Mouse (Mus musculus) megakaryocyte, adult 5-6 weeks (primary cell): Measurements from ENCODE around the gene Flrt1. TPM values are rescaled to one million over a fixed set of nuclear protein-coding genes. Genes with fewer than 3 reads are reported as not detected.
A peak's percentile ranks its signal among the peaks of the same experiment; 100 is the strongest.
"Not testable (repeated sequence)": the region's sequence is repeated elsewhere in the genome, so short reads cannot be mapped to it uniquely, and the experiment has no call there.

Experiments used
- ATAC-seq: 2 replicates; pipeline ENCODE4 v1.8.0; 2016; ENCODE audit warnings: mild to moderate bottlenecking, inconsistent platforms; ENCODE audit not compliant: poor library complexity, severe bottlenecking
- total RNA-seq, 2 experiments: library from RNA; stranded (forward) in 1 of 2; stranded (reverse) in 1 of 2; fragments of 153-499, 151-499 nt in 1 of 2; fragments of 221-1000, 200-1000 nt in 1 of 2; gene quantifications; 2 replicates each; pipeline versions ENCODE4 v1.2.3 to v1.2.4; 2015 to 2017

Gene Flrt1
- total RNA-seq, 2 experiments from 2014 or later, result not detected

DNA sequence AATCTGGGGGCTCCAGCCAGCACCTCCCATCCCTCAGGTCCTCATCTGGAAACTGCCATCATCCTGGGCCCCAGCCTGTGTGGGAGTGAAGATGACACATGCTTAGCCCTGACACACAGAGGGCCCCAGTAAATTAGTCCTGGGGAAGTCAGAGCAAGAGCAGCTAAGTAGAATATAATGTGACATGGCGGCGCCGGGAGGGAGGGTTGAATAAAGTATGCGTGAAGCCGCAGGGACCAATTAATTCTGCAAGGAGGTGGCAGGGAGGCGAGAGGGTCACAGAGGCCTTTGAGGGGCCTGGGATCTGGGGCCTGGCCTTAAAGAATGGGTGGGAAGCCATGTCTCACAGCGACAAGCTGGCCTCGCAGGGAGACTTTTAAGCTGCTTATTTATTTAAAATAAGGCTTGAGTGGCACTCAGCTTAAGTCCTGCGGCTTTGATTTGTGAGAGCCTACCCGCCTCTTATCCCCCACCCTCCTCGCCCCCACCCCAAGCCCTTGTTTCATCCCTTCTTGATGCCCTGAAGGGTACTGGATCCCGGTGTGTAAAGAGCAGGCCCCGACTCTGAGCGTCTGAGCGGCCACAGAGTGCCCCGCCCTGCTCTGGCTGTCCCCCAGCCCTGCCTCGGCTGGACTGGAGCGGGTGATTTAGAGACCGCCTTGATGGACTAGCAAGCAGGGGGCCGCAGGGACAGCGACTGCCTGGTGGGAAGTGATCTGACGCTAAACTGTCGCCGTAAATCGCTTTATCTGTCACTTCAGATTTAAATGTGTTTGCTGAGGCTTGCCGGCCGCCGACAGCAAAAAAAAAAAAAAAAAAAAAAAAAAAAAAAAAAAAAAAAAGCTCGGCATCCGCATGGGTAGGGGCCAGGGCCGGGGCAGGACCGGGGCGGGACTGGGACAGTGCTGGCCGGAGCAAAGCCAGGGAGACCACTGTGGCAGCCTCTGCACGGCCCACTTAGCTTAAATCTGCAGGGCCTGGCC lies 35.5 kb downstream of the Flrt1 start:
- ATAC-seq, result no peak

DNA sequence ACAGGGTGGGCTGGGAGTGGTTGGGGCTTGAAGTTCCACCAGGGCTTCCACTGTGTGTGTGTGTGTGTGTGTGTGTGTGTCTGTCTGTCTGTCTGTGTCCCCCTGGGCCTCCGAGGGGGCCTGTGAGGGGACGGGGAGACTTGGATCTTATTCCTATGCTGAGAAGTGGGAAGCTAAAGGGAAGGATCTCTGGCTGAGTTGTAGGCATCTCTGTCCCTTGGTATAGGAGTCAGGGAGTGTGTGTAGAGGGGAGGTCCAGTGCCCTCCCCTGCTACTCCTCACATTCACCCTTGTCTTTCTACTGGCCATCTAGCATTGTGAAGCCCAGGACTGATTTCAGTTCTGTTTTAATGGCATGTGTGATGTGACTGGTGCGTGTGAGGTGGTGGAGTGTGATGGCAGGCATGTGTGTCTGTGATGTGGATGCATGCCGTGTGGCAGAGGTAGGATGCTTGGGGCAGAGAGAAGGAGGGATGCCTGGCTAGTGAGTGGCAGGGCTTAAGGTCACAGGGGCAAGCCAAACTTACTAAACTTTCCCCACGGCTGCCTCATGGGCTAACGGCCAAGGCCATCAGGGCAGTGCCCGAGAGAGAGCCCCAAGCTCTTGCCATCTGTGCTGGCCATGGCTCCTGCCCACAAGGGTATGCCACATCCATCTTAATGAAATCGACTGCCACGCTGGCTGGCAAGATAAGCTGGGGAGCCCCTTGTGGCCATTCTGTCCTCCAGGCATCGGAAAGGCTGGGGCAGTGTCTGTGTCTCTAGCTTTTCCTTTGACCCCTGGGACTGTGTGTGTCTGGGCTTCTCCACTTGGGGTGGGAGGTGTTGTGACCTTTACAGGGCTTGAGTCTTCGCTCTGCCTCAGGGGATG lies 36.6 kb downstream of the Flrt1 start:
- no peak for ATAC-seq

DNA sequence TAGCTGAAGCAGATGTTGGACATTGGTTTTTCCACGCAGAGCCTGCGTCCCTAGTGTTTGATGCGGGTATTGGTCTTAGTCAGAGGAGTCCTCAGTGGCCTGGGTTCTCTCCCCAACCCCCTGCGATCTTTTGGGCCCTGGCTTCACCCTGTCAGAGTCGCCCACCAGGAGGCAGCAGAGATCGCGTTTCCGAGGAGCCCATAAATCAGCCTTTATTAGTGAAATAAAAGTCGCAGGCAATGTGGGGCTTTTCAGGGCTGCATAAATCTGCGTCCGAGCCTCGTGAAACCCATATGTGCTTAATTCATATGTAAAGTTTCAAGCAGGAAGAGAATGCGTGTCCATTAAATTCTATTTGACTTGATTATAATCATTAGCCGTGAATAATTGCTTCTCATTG lies 37.4 kb downstream of the Flrt1 start:
- peak; percentile 67 for ATAC-seq

DNA sequence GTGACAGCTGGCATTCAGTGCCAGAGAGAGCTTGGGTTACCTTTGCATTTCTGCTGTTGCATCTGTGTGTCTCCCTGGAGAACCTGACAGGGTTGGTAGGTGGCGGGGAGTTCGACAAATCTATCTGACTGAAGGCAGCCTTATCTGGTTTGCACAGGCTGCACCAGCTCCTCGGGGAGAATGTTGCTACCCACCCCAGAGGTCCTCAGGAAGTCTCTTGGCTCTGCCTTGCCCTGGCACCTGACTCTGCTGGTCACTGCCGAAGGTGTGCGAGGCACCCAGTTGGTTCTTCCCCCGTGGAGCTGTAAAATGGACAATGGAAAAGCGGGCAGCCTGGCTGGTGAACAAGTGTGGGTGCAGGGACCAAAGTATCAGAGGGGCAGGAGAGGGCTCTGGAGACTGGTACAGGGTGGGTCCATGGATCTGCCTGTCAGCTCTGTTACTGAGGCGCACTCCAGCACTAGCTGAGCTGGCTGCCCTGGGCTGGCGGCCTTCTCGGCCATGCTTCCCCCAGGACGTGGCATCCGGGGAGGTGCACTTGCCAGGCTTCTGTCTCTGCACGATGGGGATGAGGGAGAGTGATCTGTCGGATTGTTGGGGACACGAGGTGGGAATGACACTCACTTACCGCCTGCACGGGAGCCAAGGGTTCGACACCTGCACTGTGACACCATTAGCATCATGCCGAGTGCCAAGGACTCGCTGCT lies 38.0 kb downstream of the Flrt1 start:
- ATAC-seq, result no peak

DNA sequence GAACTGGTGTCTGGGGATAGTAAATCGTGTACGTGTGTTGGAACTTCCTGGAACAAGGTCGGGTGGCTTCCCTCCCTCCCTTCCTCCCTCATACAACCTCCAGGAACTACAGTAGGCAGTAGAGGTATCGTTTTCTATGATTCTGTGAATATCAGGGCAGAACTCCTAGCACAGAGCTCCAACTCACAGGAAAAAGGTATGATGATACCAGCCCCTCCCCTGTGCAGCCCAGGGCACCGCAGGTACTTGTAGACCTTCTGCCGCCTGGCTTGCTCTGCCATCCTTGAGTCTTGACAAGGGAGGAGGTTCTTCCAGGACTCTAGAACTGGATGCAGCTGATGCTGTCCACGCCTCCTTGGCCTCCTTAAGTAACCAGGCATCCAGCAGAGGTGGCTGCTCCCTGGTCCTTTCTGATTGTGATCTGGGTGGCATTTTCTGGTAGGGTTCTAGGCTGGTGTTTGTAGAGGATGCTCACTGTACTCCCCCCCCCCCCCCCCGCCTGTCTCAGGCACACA lies 38.6 kb downstream of the Flrt1 start:
- no peak for ATAC-seq

DNA sequence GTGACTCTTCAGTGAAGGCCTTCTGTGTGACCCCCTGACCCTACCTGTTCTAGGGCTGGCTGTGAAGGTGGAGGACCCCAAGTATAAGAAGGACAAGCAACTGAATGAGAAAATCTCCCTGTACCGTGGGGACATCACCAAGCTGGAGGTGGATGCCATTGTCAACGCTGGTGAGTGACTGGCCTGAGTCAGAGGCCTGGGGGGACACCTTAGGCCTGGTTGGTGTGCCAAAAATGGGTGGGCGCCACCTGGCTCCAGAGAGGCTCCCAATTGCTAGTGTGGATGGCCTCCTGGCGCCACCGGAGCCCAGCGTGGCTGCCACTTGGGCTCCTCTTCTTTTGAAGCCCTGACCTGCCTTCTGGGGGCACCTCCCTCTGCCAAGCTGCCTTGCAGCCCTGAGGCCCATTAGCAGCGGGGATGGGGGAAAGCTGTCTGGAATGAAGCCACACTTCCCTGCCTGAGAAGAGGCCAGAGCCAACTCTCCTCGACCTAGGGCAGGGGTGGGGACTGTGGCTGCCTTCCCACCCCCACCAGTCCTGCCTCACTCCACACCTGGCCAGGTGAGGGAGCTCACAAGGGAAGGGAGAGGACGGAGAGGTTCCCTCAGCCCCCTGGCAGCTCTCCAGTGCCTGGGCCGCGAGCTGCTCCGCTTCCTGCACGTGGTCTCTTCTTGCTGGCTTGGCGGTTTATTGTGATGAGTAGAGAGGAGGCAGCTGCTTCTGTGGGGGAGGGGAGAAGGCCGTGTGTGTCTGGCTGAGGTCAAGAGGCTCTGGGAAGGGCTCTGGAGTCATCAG lies 39.3 kb downstream of the Flrt1 start:
- ATAC-seq, result no peak

DNA sequence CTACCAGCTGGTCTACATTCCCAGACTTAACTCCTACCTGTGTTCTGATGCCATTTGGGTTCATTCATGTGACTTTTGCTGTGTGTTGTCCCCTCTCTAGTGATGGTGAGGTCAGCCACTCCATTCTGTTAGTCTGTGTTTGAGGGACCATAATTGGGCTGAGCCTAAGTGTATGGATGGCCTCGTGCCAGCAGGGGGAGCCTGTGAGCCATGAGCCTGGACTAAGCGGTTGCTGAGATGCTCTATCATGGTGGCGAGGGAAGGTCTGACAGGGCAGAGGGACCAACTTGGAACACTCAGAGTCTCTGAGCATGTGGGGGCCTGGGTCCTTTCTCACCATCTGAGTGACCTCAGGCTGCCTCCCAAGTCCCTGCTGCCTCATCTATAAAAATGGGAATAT lies 41.0 kb downstream of the Flrt1 start:
- peak; percentile 94 for ATAC-seq

DNA sequence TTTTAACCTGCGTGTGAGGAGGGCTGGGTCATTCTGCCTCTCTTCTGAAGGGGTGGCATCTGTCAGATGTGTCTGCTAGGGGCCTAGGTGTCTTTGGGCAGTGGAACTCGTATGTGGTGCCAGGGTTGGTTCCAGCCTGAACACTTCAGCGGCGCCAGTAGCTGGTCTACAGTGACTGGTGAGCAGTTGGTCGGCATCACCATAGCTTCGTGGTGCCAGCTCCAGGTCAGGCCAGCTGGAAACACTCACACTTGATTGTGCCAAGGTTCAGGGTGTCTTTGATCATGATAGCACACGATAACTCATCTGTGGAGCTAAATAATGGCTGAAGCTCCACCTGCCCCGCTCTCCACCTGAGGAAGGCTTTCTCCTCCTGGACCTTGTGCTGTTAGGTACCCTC lies 42.6 kb downstream of the Flrt1 start:
- ATAC-seq, result no peak

DNA sequence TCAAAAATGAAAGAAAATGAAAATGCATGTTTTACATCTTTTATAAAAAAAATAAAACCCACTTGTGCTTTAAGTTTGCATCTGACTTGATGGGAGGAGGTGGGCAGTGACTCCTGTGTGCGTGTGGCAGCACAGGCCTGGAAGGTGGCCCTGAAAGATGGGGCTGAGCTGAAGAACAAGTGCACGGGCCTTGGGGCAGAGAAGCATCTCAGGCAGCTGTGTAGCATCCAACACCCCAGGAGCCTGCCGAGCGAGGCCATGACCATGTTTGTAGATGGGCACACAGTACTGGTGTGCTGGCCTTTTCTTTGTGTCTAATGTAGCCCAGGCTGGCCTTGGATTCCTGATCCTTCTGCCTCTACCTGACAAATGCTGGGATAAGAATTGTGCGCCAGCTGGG lies 43.4 kb downstream of the Flrt1 start:
- no peak for ATAC-seq

DNA sequence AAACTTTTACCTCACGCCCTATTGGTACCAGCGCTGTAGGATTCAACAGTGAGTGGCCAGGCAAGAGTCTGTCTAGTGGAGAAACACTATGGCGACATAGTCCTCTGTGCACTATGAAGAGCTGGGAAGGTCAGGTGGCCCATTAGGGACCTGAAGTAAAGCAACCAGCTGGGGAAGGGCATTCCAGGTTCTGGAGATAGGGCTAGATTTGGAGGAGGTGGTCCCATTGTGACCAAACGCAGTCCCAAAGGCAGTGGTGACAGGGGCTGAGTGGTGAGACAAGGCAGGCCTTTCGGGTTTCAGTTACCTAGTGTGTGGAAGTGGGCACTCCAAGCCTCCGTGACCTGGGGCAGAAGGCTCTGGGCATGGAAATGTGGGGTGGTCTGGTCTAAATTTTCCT lies 47.0 kb downstream of the Flrt1 start:
- no peak for ATAC-seq

DNA sequence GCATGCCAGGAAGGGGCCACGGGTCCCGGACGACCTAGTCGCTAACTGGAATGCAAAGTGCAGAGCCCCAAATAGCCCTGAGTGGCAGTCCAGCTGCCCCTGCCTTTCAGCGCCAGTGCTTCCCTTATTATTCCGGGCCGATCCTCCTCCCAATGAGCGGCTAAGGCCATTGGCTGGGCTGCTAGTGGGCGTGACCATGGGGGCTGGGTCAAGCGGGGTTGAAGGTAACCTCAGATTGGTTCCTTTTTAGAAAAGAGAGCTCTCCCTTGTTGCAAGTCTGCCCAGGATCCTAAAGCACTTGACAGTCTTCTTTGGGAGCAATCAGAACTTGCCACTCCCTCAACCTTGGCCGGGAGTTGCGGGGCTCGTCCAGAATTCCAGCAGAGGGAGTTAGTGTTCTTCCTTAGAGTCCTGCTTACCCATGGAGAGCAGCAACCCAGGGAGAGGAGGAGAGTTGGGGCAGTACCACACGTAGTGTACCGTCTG lies 47.8 kb downstream of the Flrt1 start:
- ATAC-seq, result peak; percentile 95

DNA sequence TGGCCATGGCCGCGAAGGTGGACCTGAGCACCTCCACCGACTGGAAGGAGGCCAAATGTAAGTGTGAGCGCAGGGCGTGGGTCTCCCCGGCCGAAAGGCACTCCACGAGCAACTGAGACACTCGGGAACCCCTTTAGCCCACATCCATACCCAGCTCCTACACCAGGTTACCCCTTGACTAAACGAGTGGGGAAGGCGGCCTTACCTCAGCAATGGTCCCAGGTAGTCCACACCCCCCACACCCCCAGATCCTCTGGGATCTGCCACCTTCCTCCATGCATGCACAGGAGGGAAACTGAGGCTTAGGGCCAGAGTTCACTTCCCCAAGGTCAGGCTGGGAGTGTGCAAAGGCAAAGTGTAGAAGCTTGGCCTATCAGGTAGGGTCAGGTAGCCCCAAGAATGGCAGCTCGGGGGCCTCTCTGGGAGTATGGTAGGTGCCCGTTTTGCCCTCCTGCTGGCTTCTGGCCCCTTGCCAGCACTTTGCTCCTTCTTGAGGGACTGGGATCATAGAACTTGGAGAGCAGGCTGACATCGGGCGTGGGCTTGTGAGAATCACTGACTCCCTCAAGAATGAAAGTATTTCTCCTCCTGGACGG lies 48.3 kb downstream of the Flrt1 start:
- peak; percentile 3; the same call in 1 of the 2 replicates for ATAC-seq

DNA sequence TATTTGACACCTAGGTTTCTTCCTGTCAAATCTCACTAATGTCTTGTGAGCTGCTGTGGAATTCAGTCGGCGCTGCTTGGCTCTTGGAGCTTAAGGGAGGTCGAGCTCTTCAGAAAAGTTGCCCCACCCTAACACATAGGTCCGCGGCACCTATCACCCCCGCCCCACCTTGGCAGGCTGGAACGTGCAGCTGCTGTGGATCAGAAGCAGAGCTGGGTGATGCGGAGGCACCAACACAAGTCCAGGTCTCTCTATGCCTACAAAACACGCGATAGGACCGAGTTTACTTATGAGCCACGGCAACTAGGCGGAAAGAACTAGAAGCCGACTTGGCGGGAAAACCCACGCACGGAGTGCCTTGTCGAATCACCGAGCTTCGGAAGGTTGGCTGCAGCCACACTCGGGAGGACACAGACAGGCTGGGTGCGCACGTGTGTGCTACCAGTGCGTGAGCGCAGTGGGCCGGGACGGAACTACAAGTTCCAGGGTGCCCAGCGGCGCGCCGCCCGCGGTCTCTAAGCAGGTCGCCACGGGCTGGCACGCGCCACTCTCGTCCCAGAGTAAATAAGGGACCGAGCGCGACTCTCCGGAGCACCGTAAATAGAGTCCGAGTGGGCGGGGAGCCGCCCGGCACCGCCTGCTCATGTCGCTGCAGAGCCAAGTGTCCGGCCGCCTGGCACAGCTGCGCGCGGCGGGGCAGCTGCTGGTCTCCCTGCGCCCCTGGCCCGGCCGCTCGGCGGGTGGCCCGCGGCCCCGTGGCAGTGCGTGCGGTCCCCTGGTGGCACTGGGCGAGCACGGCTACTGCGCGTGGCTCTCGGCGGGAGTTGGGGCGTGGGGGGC lies 49.1 kb downstream of the Flrt1 start, which contains the start of gene Macrod1:
TSS of gene Macrod1 (plus strand) at position 563 of the 840 bp plus-strand sequence.
- peak; percentile 84 for ATAC-seq

DNA sequence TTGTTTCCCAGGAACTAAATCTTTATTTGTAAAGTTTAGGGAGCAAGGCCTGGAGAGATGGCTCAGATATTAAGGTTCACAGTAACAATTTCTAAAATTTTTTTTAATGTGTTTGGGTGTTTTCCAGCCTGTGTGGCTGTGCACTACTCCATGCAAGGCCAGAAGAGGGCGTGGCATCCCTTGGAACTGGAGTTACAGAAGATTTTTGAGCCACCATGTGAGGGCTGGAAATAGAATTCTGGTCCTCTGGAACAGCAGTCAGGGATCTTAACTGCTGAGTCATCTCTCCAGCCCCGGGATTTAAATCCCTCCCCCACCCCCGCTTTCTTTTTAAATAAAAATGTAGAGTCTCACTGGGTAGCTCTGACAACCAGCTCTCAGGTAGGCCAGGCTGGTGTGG lies 50.4 kb downstream of the Flrt1 start:
- ATAC-seq, result no peak

DNA sequence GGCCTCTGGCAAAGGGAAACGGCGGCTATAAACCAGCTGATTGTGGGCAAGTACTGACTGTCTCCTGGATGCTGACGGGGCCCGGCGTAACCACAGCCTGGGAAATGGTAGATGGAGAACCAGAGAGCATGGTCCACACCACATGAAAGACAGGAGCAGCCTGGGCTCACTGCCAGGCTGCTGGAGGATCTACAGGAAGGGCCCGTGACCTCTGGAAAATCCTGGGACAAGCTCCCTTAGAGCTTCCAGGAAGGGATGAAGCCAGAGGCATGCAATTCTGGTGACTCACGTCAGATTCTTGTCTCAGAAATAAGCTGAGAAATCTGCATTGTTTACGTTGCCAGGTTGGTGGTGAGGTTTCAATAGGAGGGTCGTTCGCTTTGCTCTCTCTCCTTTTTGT lies 50.8 kb downstream of the Flrt1 start:
- ATAC-seq, result no peak

DNA sequence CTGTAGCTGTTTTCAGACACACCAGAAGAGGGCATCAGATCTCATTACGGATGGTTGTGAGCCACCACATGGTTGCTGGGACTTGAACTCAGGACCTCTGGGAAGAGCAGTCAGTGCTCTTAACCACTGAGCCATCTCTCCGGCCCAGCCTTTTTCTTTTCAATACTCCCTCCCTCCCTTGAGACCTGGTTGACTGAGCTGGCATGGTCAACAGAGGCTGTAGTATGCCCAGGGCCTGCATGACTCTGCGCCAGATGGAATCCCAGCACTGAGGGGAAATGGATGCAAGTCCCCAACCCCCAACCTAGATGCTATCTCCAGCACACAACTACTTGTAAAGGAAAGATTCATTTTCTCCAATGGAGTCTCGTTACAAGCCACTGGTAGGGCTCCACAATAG lies 52.1 kb downstream of the Flrt1 start:
- ATAC-seq, result not testable (repeated sequence)

DNA sequence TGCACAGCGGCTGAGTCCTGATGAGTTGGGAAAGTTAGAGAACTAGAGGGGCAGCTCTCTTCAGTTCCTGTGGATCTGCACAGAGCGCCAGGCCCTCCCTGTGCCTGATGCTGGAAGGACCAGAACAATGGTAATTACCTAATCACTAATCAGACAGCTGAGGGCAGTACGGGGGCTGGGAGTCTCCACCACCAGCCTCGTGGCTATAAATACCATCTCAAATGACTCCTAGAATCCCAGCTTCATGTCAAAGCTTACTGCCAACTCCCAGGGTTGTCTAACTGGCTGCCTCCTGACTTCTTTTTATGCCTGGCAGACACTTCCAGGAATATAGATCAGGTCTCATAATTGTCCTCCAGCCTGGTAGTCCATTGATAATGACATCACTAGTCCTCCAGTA lies 60.8 kb downstream of the Flrt1 start:
- ATAC-seq, result no peak

DNA sequence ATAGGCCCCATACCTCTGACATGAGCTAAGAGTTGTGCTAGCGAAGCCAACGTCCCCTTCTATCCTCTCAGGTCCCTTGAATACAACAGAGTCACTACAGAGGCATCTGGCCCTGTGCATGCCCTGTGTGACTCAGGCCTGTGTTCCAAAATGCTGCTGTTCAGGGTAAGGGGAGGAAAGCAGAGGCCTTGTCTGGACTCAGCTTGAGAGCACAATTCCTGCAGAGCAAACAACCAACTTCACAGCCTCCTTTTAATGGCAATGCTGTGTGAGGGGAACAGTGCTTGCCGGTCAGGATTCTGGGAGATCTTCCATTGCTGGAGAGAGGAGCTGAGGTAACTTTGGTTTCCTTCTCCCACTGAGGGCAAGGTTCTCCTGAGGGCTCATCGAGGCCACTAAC lies 61.2 kb downstream of the Flrt1 start:
- no peak for ATAC-seq
